ENCODE assay signal across 9 mouse cellular contexts in genomic region chr10:58382621-58383101, GRCm38 (mm10). TPM values are rescaled to one million over a fixed set of nuclear protein-coding genes. Genes with fewer than 3 reads are reported as not detected.
DNase-seq lines count a peak whose midpoint lies in the region; ATAC-seq lines count a peak whose summit lies in the region.
"Had no signal": no experiment of that assay in that cellular context is flagged by ENCODE, and none has a peak within 500 bp of the region (broad histone marks: within the 10 kb centered on the region; RNA-seq: fewer than 3 reads in every experiment).

No protein-coding gene starts in this region.

- WGBS in heart, embryonic 16.5 days = 10% methylated on average over 3 of the region's 3 CpGs
- WGBS in midbrain, embryonic 11.5 days = 48% methylated on average over 3 of the region's 3 CpGs

- H3K36me3 ChIP-seq in heart, embryonic 16.5 days (ENCODE audit: control insufficient read depth, insufficient read depth) = 0 out of 2 replicates have a peak, but pooled peaks cover 2% of the 10 kb centered on the region
- H3K36me3 ChIP-seq in midbrain, embryonic 11.5 days (ENCODE audit: control insufficient read depth, insufficient read depth, low read length) = no peaks in the 10 kb centered on the region

- H3K9ac ChIP-seq in heart, embryonic 16.5 days (ENCODE audit: low read length) = peak overlapping the region; percentile 14
- H3K9ac ChIP-seq in midbrain, embryonic 11.5 days (ENCODE audit: low read length) = no peak overlapping the region

- H3K4me1 ChIP-seq in heart, embryonic 16.5 days (ENCODE audit: control insufficient read depth, insufficient read depth, low read length) = peaks cover 38% of the 10 kb centered on the region
- H3K4me1 ChIP-seq in midbrain, embryonic 11.5 days (ENCODE audit: control insufficient read depth, insufficient read depth, low read length) = peaks cover 11% of the 10 kb centered on the region

- H3K27me3 ChIP-seq in heart, embryonic 16.5 days (ENCODE audit: control insufficient read depth, insufficient read depth, low read length) = no peaks in the 10 kb centered on the region
- no peaks in the 10 kb centered on the region for H3K27me3 ChIP-seq in midbrain, embryonic 11.5 days (ENCODE audit: control insufficient read depth, insufficient read depth, low read length)
- H3K27me3 ChIP-seq: CH12.LX had no signal

- DNase-seq in heart, adult 11 months = peak; percentile 63
- no peak for DNase-seq in heart, postnatal 4 days
- peak; percentile 84 for DNase-seq in MN1 (ENCODE audit: low spot score)
- DNase-seq in midbrain, embryonic 11.5 days (ENCODE audit: low spot score, missing footprints) = peak; percentile 62
- no peak for DNase-seq in urinary bladder, postnatal 25 days (ENCODE audit: low spot score)
- no peak for DNase-seq in layer of hippocampus, adult 8-10 months (ENCODE audit: low spot score in 2 of 2)
- DNase-seq in yolk sac, embryonic 10.5 days (ENCODE audit: low spot score) = no peak

- H3K9me3 ChIP-seq in heart, embryonic 16.5 days (replicated peaks; ENCODE audit: control insufficient read depth, low read length) = no peaks in the 10 kb centered on the region
- H3K9me3 ChIP-seq in midbrain, embryonic 11.5 days (ENCODE audit: control insufficient read depth, low read length) = no peaks in the 10 kb centered on the region

- H3K4me2 ChIP-seq in heart, embryonic 16.5 days (ENCODE audit: low read depth, low read length) = peak overlapping the region; percentile 49; the same call in 1 of the 2 replicates
- H3K4me2 ChIP-seq in midbrain, embryonic 11.5 days = no peak overlapping the region

- 0 out of 2 replicates have a peak, but pooled peaks have one; percentile 30 for ATAC-seq in heart, embryonic 16.5 days (replicated peaks; ENCODE audit: extremely low read depth, insufficient read depth, low FRiP score)
- peak; percentile 87 for ATAC-seq in midbrain, embryonic 11.5 days (ENCODE audit: low FRiP score)

- H3K27ac ChIP-seq in heart, embryonic 16.5 days (ENCODE audit: low read length) = peak overlapping the region; percentile 91
- peak overlapping the region; percentile 32 for H3K27ac ChIP-seq in midbrain, embryonic 11.5 days (ENCODE audit: low read depth, low read length)

- no peak overlapping the region for H3K4me3 ChIP-seq in heart, embryonic 16.5 days (ENCODE audit: low read length)
- H3K4me3 ChIP-seq in midbrain, embryonic 11.5 days (ENCODE audit: low read depth, low read length) = no peak overlapping the region

RNA-seq across cellular contexts. Expression of gene Lims1, which starts 59.4 kb away (rescaled TPM):
- total RNA-seq in heart, postnatal 4 days (2021) = 100 to 1,000 TPM; 223 to 250 TPM
- polyA plus RNA-seq in heart, embryonic 16.5 days (2015; fragmentation: Nextera tagmentation; extraction: Ambion mirVana) = 163 and 185 TPM in 2 replicates
- 85.7 and 88.6 TPM in 2 replicates for polyA plus RNA-seq in midbrain, embryonic 11.5 days (2014; fragmentation: Nextera tagmentation; extraction: Ambion mirVana)
- 10 to 100 TPM; 17.4 to 29.1 (median 23.0) TPM for total RNA-seq in layer of hippocampus, adult 8-10 months (2022)

Comparison
In these comparisons a context has a peak if more than half of its experiments do, and no peak if none do; other contexts are left out.
1. DNase-seq: peak in heart, adult 11 months (single experiment), MN1 (single experiment) and midbrain, embryonic 11.5 days (single experiment); none in heart, postnatal 4 days (single experiment), urinary bladder, postnatal 25 days (single experiment), layer of hippocampus, adult 8-10 months (0 of 2) and yolk sac, embryonic 10.5 days (single experiment).
2. RNA of gene Lims1, which starts 59.4 kb away (total RNA-seq): 223 to 250 TPM in heart, postnatal 4 days; 17.4 to 29.1 TPM in layer of hippocampus, adult 8-10 months; every median in the first group is over 4 times any median in the second.